Mouse (Mus musculus): ENCODE data around the gene Fam178b.

DNA sequence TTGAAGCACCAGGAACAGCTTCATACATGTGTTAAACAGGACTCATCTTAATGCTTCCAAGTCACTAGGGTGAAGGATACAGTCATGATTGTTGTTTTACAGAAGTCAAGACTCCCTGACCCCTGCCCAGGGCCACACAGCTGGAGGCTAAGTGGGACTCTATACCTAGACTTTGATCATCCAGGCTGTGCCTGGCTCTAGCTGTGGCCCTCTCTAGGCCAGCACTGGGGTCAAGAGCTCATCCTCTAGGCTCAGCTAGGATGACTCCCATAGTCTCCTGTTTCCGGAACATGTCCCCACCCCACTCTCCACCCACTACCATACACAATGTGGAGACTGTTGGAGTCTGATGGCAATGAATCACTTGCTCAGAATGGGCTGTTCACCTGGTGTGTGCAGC, 50.1 kb downstream of the Fam178b start:
- TF ChIP-seq POLR2A (IDR thresholded peaks at IDR 0.05; ENCODE audit: borderline replicate concordance, extremely low read depth, insufficient read depth, insufficient read length, poor library complexity, severe bottlenecking), result no peak
- TF ChIP-seq CTCF (IDR thresholded peaks at IDR 0.05; ENCODE audit: borderline replicate concordance, extremely low read depth, insufficient read depth, insufficient read length), result no peak

All from brain, embryonic 14.5 days (tissue).